Mouse (Mus musculus): ENCODE measurements at regions not wholly inside any gene's neighbourhood (a gene's known extent, or its start where the extent isn't known, plus 50 kb on each side); places are given as distances from the start of the nearest gene placed in this dataset.
"Not testable (repeated sequence)": the region's sequence is repeated elsewhere in the genome, so short reads cannot be mapped to it uniquely, and the experiment has no call there.

GRCm38 (mm10) chrX:166809165-166809564, 223.6 kb upstream of the Egfl6 start:
- no peak for DNase-seq

DNA sequence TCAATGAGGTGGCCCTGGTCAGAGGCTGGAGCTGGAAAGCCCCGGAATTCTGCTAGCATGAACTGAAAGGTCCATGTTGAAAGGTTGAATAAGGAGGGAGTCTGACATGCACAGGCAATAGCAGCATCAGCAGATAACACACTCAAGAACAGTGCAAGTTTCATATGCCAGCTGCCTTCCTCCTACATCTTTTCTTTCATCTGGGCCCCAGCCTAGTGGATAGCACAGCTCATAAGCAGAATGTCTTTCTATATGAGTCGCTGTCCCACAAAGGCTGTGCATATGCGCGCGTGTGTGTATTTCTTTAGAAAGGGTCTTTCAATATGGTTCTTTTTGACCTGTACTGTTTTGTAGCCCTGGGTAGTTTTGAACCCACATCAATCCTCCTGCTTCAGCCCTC, 222.7 kb upstream of the Egfl6 start:
- no peak for DNase-seq

GRCm38 (mm10) chrX:166805957-166806356, 220.4 kb upstream of the Egfl6 start:
- no peak for DNase-seq

GRCm38 (mm10) chrX:166805480-166805879, 220.0 kb upstream of the Egfl6 start:
- DNase-seq = no peak

GRCm38 (mm10) chrX:166803246-166803645, 217.7 kb upstream of the Egfl6 start:
- DNase-seq = peak; percentile 40 to 69

GRCm38 (mm10) chrX:166801017-166801416, 215.5 kb upstream of the Egfl6 start:
- no peak for DNase-seq

DNA sequence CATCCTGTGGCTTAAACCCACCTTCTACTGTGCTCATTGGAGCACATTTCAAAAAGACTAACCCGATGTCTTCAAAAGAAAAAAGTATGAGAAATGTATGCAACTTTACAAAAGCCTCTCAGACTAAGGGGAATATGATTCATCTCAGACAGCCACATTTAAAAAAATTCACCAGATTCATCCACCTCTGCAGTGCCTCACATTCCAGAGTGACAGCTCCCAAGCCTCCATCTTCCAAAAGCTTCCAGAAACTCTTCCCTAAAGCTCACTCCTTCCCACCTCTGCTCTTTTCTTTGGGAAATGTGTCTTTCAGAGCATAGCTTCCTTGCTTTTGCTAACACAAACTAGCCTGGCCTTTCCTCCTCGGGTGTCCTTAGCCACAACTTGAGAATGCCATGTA, 210.1 kb upstream of the Egfl6 start:
- DNase-seq = no peak

- no peak for DNase-seq
These were observed 203.5 kb upstream of the Egfl6 start for GRCm38 (mm10) chrX:166789031-166789430.

DNA sequence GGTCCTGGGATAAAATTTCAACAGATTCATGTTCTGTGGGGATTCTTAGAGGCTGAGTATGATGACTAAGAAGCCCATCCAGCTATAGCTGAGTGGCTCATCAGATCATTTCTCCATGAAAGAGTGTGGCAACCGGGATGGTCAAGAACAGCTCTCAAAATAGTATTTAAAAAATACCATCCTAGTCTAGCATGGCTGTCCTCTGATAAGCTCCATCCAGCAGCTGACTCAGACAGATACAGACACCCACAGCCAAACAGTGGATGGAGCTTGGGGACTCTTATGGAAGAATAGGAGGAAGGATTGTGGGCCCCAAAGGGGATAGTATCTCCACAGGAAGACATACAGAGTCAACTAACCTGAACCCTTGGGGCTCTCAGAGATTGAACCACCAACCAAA, 201.6 kb upstream of the Egfl6 start:
- DNase-seq = not testable (repeated sequence)

- DNase-seq = no peak
These were observed 200.1 kb upstream of the Egfl6 start for GRCm38 (mm10) chrX:166785615-166786014.

DNA sequence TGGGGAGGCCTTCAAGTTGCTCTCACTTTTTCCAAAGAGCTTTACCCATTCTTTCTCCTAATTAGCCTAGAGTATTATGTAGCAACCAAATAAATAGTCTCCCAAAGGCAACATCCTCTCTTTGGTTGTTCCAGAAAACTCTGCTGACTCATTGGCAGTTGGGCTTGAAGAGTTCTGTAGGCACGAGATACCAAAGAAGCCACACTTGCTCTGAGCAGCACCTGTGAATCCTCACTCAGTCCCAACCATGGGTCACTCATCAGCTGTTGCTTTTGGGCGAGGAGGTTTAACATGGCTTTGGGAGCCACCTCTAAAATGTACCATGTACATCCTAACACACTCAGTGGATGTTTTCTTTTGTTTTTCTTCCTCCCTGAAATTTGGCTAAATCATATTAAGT, 197.9 kb upstream of the Egfl6 start:
- no peak for DNase-seq

DNA sequence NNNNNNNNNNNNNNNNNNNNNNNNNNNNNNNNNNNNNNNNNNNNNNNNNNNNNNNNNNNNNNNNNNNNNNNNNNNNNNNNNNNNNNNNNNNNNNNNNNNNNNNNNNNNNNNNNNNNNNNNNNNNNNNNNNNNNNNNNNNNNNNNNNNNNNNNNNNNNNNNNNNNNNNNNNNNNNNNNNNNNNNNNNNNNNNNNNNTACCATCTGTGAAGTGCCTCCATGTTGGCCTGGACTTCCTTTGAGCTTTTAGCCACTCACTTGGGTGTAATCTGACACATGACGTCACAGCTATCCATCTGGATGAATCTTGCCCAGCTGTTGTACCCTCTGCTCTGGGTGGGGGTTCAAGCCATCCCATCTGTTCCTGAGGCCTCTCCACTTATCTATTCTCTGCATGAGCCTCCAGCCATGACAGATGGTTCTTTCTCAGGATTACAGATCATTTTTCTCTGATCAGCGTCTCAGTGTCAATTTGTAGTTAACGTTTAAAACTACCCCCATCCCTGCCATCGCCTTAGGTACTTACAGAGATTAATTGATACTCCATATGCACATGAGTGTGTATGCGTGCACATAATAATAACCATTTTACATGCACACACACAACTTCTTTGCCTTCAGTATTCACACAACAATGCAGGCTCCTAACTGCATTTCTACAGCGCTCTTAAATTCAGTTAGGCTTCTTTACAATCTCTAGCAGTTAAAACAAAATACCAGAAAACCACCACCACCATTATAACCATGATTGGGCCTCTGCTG, 194.0 kb upstream of the Egfl6 start:
- no peak for DNase-seq

DNA sequence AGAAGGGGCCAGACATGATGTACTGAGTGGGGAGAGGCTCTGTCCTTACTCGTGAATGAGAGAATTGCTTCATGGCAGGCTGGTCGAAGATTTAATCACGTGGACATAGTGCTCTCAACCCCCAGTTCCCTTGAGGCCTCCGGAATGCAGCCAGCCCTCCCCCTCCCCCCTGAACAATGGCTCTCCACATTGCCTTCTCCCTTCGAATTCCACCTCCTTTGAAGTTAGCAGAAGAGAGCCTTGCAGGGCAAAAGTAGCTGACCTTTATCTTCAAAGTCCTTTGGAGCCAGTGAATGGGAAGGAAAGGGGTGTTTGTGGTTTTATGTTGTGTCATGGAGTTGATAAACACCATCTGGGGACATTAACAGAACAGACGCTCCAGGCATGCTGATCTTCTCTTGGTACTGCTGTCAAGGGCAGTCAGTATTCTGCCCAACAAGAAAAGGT, 187.9 kb upstream of the Egfl6 start:
- no peak for DNase-seq

DNA sequence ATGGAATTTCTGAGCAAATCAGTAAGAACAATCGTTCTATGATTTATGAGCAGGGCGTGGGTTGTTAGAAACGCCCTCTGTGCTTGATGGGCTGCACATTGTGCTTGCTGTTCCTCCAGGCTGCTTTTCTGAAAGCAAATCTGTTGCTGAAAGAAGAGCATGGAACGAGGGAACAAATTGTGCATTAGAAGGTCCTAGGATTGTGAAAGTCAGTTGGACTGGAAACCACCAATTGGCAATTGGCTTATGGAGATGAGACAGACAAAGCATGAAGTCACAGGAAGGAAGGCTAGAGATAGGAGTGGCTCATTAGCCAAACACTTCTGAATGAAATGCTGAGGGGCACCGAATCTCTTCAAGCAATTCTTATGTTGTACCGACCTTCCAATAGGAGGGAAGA, 181.5 kb upstream of the Egfl6 start:
- DNase-seq = no peak

DNA sequence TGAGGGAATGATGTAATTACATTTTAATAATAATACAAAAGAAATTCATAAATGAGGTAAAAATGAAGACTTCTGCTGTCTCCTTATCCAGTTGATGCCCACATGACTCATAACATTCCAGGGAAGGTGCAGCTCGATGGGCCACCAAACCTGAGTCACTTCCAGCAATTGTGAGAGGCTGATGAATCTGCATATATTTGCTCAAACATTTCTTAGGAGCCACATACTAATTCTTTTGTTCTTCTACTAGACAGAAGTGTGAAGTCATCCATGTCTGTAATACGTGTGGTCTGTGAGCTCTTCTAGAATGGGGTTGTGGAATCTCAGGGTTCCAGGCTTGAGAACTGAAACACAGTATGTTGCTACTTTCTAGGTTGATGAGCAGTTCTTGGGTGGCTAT, 180.1 kb upstream of the Egfl6 start:
- DNase-seq = no peak

- no peak for DNase-seq
These were observed 176.6 kb upstream of the Egfl6 start for GRCm38 (mm10) chrX:166762098-166762497.

- DNase-seq = no peak
These were observed 171.6 kb upstream of the Egfl6 start for GRCm38 (mm10) chrX:166757152-166757551.

DNA sequence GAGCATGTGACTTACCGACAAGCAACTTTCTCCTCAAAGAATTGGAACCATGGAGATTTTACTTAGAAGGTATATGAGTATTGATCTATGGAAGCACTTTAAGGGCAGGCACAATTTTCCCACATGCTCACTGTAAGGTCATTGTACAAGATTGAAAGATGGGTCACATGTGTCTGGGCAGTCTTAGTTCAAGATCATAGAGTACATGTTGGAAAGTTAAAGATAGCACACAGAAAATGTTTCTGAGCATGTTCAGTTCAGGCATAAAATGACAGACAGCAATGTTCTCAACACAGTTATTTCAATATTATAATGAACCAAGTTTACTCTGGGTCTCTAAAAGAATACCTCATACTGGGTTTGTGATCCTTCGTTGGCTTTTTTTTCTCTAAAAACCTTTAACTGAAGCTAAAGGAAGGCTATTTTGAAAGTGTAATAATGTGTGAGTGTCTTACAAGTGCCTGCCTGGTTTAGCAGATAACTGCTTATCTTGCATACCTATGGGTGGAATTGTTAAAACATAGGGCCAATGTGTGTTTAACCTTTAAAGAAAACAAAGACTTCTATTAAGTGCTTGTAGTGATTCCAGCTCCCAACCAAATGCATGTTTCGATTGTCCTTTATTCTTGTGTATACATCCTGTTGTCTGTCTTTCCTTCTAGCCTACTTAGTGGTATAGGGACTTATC, 169.6 kb upstream of the Egfl6 start:
- no peak for DNase-seq

- DNase-seq = no peak
These were observed 163.6 kb upstream of the Egfl6 start for GRCm38 (mm10) chrX:166749055-166749679.

GRCm38 (mm10) chrX:166731354-166731753, 145.8 kb upstream of the Egfl6 start:
- no peak for DNase-seq

GRCm38 (mm10) chrX:166728622-166728928, 143.1 kb upstream of the Egfl6 start:
- no peak for DNase-seq

- DNase-seq = no peak
These were observed 142.5 kb upstream of the Egfl6 start for GRCm38 (mm10) chrX:166727823-166728621.

- DNase-seq = no peak
These were observed 140.4 kb upstream of the Egfl6 start for GRCm38 (mm10) chrX:166725761-166726503.
